Mouse (Mus musculus) MEL (cell line): ENCODE measurements around the gene Fer1l5.
A peak's percentile ranks its signal among the peaks of the same experiment; 100 is the strongest.

ENCODE experiments used
- BHLHE40 ChIP-seq: IDR thresholded peaks from 2 replicates; pipeline ENCODE4 v1.6.1; 2012; ENCODE audit warnings: low read depth, mild to moderate bottlenecking, inconsistent platforms, low read length, improper control_type of control experiment, borderline replicate concordance
- EP300 ChIP-seq, 2 experiments: IDR thresholded peaks; 2 replicates each; pipeline ENCODE4 v1.6.1; 2011; ENCODE audit warnings: improper control_type of control experiment in 2 of 2, low read length in 2 of 2, low read depth in 1 of 2, mild to moderate bottlenecking in 1 of 2
- GATA1 ChIP-seq: IDR thresholded peaks from 2 replicates; pipeline ENCODE4 v1.6.1; 2011; ENCODE audit warnings: low read depth, low read length, improper control_type of control experiment
- MAFK ChIP-seq: IDR thresholded peaks from 2 replicates; pipeline ENCODE4 v1.6.1; 2011; ENCODE audit warnings: low read depth, mild to moderate bottlenecking, low read length, improper control_type of control experiment, borderline replicate concordance
- MEF2A ChIP-seq: IDR thresholded peaks from 2 replicates; pipeline ENCODE4 v1.6.1; 2014; ENCODE audit warnings: low read depth, mild to moderate bottlenecking, inconsistent platforms, low read length, improper control_type of control experiment; ENCODE audit not compliant: poor library complexity, insufficient replicate concordance, severe bottlenecking; ENCODE audit errors: extremely low read depth
- NRF1 ChIP-seq: IDR thresholded peaks from 2 replicates; pipeline ENCODE4 v1.6.1; 2014; ENCODE audit warnings: low read depth, mild to moderate bottlenecking, inconsistent platforms, low read length, improper control_type of control experiment, moderate library complexity; ENCODE audit not compliant: poor library complexity, insufficient read depth, severe bottlenecking
- POLR2A ChIP-seq, 2 experiments: IDR thresholded peaks; 2 replicates each; pipeline ENCODE4 v1.6.1; 2011 to 2012; ENCODE audit warnings: low read length in 2 of 2, mild to moderate bottlenecking in 2 of 2, control low read depth in 1 of 2, improper control_type of control experiment in 1 of 2, low read depth in 1 of 2, moderate library complexity in 1 of 2; ENCODE audit not compliant: control insufficient read depth in 1 of 2, insufficient read depth in 1 of 2, poor library complexity in 1 of 2
- POLR2AphosphoS5 ChIP-seq: IDR thresholded peaks from 2 replicates; pipeline ENCODE4 v1.6.1; 2012; ENCODE audit warnings: low read depth, borderline replicate concordance, mild to moderate bottlenecking, inconsistent platforms, low read length, moderate library complexity, mixed read lengths
- TCF12 ChIP-seq: IDR thresholded peaks from 2 replicates; pipeline ENCODE4 v1.6.1; 2014; ENCODE audit warnings: low read depth, mild to moderate bottlenecking, inconsistent platforms, low read length, improper control_type of control experiment, moderate library complexity
- USF1 ChIP-seq: IDR thresholded peaks from 2 replicates; pipeline ENCODE4 v1.6.1; 2014; ENCODE audit warnings: low read depth, mild to moderate bottlenecking, inconsistent platforms, low read length, improper control_type of control experiment, moderate library complexity
- USF2 ChIP-seq, 2 experiments: IDR thresholded peaks; 2 replicates each; pipeline ENCODE4 v1.6.1; 2011 to 2012; ENCODE audit warnings: improper control_type of control experiment in 2 of 2, low read length in 2 of 2, borderline replicate concordance in 1 of 2, inconsistent platforms in 1 of 2, low read depth in 1 of 2, mild to moderate bottlenecking in 1 of 2; ENCODE audit not compliant: insufficient read depth in 1 of 2

- TF ChIP-seq GATA1 (no peak; the same call in 1 of the 2 replicates), BHLHE40 (no peak), USF1 (no peak), POLR2A (IDR thresholded peaks at IDR 0.05; ENCODE audit: control insufficient read depth in 1 of 2, insufficient read depth in 1 of 2, low read depth in 1 of 2, low read length in 2 of 2, poor library complexity in 1 of 2) (no peak), USF2 (IDR thresholded peaks at IDR 0.05; ENCODE audit: borderline replicate concordance in 1 of 2, insufficient read depth in 1 of 2, low read depth in 1 of 2, low read length in 2 of 2) (no peak), NRF1 (no peak), TCF12 (no peak), POLR2AphosphoS5 (no peak), MEF2A (no peak), EP300 (IDR thresholded peaks at IDR 0.05; ENCODE audit: low read depth in 1 of 2, low read length in 2 of 2) (peak in 1 of 2 experiments; percentile 3; a peak in 1 of 4 replicates), MAFK (no peak)
Measured at GRCm38 (mm10) chr1:36446841-36447240, 74.8 kb downstream of the Fer1l5 start.
